Mouse (Mus musculus) bone marrow, adult 2 months (tissue): ENCODE measurements at regions not wholly inside any gene's neighbourhood (a gene's known extent, or its start where the extent isn't known, plus 50 kb on each side); places are given as distances from the start of the nearest gene placed in this dataset.

Source experiments
- CTCF ChIP-seq: fragments of 200-500 bp; IDR thresholded peaks from 2 replicates; pipeline ENCODE4 v1.5.1; 2011; ENCODE audit warnings: low read length, control low read depth; ENCODE audit not compliant: control insufficient read depth, insufficient read depth
- POLR2A ChIP-seq: fragments of 200-500 bp; IDR thresholded peaks from 2 replicates; pipeline ENCODE4 v1.6.1; 2011; ENCODE audit warnings: low read depth, mild to moderate bottlenecking, control low read depth, low read length, borderline replicate concordance; ENCODE audit not compliant: control insufficient read depth

DNA sequence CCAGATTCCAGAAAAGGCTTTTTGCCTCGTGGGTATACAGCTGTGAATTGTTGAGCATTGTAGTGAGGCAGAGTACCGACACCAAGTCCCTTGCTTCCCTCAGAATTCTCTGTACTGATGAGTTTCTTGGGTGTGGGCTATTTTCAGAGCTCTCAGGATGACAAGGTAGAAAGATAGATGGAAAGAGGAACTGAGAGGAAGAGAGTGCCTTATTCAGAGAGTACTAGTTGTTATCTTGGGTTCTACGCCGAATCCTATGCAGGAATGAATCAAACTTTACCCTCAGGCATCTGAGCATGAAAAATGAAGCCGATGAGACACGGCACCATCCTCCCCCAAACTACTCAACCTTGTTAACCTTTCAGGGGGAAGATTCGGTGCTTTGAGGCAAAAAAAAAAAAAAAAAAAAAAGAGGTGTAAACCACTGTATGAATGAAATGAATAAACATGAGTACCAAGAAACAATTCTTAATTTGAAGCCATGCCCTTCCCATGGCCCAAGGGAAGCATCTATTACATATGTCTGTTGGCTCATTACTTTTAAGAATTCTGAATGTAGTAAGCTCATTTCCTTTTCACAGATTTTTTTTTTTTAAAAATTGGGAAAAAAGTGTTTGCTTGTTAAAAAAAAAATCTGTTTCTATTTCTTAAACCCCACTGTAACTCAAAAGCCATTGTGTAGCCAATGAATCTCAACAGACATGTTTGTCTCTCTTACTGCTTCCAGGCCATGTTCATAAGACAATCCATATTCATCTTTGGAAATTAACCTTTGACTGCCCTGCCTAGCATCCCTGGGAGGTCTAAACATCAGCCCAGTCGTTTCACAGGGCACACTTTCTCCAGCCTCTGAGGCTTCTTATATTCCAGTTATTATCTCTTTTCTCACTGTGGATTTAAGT, 1435.8 kb upstream of the A1bg start:
- no peak for TF ChIP-seq CTCF
- TF ChIP-seq POLR2A = no peak
